Mouse (Mus musculus): ENCODE measurements around the gene Tfec. TPM values are rescaled to one million over a fixed set of nuclear protein-coding genes. Genes with fewer than 3 reads are reported as not detected.

The Tfec gene
- polyA plus RNA-seq, 1 experiment from 2014 or later, result 10.2 TPM

DNA sequence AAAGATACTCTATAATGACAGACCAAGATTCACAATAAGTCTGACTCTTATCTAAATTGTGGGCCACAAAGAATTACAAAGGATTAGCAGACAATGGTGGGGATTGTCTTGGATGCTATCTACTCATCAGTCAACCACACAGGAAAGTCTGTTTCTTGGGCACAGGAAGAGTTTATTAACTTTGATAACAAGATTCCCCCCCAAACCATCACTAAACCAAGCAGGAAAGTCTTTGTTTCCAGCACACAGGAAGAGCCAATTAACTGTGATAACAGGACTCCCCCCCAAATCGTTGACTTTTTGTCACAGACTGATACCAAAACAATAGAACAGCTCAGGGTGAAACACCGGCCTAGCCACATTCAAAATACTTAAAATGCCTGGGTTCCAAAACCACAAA, 28.2 kb downstream of the Tfec start:
- Histone ChIP-seq H3K9ac (ENCODE audit: low read length) (no peak overlapping the region), H3K4me1 (ENCODE audit: control insufficient read depth, insufficient read depth, low read length) (no peaks in the 10 kb centered on the region), H3K36me3 (ENCODE audit: control insufficient read depth, insufficient read depth, low read length) (no peaks in the 10 kb centered on the region), H3K27ac (ENCODE audit: low read length) (no peak overlapping the region), H3K4me3 (replicated peaks; ENCODE audit: low read length) (no peak overlapping the region), H3K27me3 (ENCODE audit: control insufficient read depth, insufficient read depth, low read length) (no peaks in the 10 kb centered on the region), H3K9me3 (replicated peaks; ENCODE audit: control insufficient read depth, low read length) (no peaks in the 10 kb centered on the region), H3K4me2 (ENCODE audit: low read depth, low read length) (no peak overlapping the region)
- 43% methylated on average over 2 of the region's 2 CpGs for WGBS
- no peak for ATAC-seq (ENCODE audit: insufficient read depth, low FRiP score)

DNA sequence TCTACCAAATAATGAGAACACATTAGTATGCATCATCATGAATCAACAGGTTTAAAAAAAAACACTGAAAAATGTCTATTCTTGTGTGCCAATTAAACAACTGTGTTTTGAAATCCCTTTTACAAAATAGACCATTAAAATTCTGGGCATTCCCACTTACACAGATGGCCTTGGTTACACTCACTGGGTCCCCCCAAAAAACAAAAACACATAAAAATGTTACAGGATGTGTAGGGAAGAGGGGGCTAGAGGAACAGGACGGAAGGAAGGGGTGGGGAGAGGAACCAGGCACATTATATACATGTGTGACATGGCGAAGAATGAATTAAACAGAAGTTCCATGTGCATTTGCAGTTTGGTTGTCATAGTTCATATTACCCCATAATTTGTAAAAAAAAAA, 29.9 kb downstream of the Tfec start:
- no peaks in the 10 kb centered on the region for H3K27me3 ChIP-seq (ENCODE audit: control insufficient read depth, insufficient read depth, low read length)
- no peak overlapping the region for H3K4me3 ChIP-seq (replicated peaks; ENCODE audit: low read length)
- no peak overlapping the region for H3K9ac ChIP-seq (ENCODE audit: low read length)
- H3K4me1 ChIP-seq (ENCODE audit: control insufficient read depth, insufficient read depth, low read length), result no peaks in the 10 kb centered on the region
- H3K4me2 ChIP-seq (ENCODE audit: low read depth, low read length), result no peak overlapping the region
- H3K36me3 ChIP-seq (ENCODE audit: control insufficient read depth, insufficient read depth, low read length), result no peaks in the 10 kb centered on the region
- ATAC-seq (ENCODE audit: insufficient read depth, low FRiP score), result no peak
- 77% methylated on average over 2 of the region's 2 CpGs for WGBS
- H3K9me3 ChIP-seq (replicated peaks; ENCODE audit: control insufficient read depth, low read length), result no peaks in the 10 kb centered on the region
- no peak overlapping the region for H3K27ac ChIP-seq (ENCODE audit: low read length)

DNA sequence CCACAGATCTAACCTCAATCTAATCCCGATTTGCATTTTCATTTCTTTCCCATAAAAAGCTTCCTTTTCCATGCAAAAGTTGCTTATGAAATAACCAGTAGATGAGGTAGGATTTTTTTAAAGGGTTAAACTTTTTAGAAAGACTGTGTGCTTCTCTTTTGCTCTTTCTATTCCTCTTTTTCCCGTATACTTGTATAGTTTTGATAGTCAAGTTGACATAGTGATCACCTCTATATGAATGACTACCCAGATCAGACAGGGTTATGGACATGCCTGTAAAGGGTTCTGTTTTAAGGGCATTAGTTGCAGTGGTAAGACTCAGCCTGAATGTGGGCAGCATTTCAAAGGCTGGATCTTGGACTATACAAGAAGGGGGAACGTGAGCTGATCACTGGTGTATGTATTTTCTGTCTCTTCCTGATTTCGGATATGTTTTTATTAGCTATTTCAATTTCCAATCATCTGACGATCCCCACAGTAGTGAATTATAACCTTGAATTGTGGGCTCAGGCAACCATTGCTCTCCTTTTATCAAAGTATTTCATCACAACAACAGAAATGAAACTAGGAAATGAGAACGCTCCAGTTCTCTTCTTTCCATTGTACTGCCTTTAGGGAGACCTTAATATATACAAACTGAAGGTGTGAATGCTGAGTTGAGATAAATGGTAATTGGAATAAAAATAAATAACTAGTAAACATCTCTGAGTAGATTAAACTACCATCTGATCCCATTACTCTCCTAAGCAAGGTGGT, 35.3 kb downstream of the Tfec start:
- Histone ChIP-seq H3K4me1 (ENCODE audit: control insufficient read depth, insufficient read depth, low read length) (no peaks in the 10 kb centered on the region), H3K27ac (ENCODE audit: low read length) (no peak overlapping the region), H3K27me3 (ENCODE audit: control insufficient read depth, insufficient read depth, low read length) (no peaks in the 10 kb centered on the region), H3K9me3 (replicated peaks; ENCODE audit: control insufficient read depth, low read length) (no peaks in the 10 kb centered on the region), H3K4me3 (replicated peaks; ENCODE audit: low read length) (no peak overlapping the region), H3K4me2 (ENCODE audit: low read depth, low read length) (no peak overlapping the region), H3K9ac (ENCODE audit: low read length) (no peak overlapping the region), H3K36me3 (ENCODE audit: control insufficient read depth, insufficient read depth, low read length) (no peaks in the 10 kb centered on the region)
- WGBS, result 88% methylated on average over 6 of the region's 6 CpGs
- ATAC-seq (ENCODE audit: insufficient read depth, low FRiP score), result no peak

DNA sequence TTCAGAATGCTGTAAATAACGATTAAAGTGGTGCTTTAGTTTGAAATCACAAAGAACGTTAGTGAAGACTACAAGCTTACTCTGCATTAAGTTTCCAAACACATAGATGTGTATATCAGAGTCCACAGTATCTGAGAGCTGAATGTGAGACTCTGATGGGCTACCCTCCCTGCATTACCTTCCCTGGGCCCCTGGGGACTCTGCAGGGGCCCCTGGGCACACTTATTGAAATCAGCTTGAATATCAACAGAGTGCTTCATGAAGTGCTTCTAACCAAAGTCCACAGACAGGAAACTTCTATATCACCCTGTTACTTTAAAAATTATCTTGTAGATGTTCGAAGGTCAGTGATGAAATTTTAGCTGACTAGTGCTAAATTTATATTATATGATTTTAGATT, 36.2 kb downstream of the Tfec start:
- H3K27me3 ChIP-seq (ENCODE audit: control insufficient read depth, insufficient read depth, low read length), result no peaks in the 10 kb centered on the region
- H3K4me3 ChIP-seq (replicated peaks; ENCODE audit: low read length), result no peak overlapping the region
- no peak for ATAC-seq (ENCODE audit: insufficient read depth, low FRiP score)
- H3K9me3 ChIP-seq (replicated peaks; ENCODE audit: control insufficient read depth, low read length), result no peaks in the 10 kb centered on the region
- H3K9ac ChIP-seq (ENCODE audit: low read length), result no peak overlapping the region
- H3K36me3 ChIP-seq (ENCODE audit: control insufficient read depth, insufficient read depth, low read length), result no peaks in the 10 kb centered on the region
- no peaks in the 10 kb centered on the region for H3K4me1 ChIP-seq (ENCODE audit: control insufficient read depth, insufficient read depth, low read length)
- 86% methylated on average over 3 of the region's 3 CpGs for WGBS
- no peak overlapping the region for H3K27ac ChIP-seq (ENCODE audit: low read length)
- H3K4me2 ChIP-seq (ENCODE audit: low read depth, low read length), result no peak overlapping the region

DNA sequence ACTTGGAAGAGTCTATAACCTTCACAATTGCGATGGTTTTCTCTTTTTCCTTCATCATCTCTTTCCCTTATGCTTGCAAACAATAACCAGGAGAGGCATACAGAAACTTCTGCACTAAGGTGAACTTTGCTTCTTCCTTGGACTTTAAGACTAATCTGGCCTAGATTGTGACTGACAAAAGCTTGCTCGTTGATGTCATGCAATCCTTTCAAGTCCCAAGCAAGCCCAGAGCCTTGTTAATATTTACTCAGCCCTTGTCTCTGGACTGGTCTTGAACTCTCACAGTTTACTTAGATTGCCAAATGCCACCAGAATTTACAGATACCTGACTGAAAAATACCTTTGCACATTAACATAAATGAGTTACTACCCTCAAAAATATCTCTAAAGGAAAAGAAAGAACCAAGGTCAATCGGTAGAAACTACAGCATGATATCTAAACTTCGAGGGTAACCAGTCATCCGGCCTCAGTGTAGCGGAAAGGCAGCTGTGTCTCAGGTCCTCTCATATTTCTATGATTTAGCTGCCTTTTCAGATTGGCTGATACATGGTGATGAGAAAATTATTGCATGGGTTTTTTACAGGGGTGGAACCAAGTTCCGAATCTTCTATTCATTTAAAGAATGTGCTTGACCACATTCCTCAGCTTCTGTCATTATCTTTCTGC, 42.2 kb downstream of the Tfec start:
- Histone ChIP-seq H3K4me1 (ENCODE audit: control insufficient read depth, insufficient read depth, low read length) (no peaks in the 10 kb centered on the region), H3K4me3 (replicated peaks; ENCODE audit: low read length) (no peak overlapping the region), H3K27me3 (ENCODE audit: control insufficient read depth, insufficient read depth, low read length) (no peaks in the 10 kb centered on the region), H3K27ac (ENCODE audit: low read length) (no peak overlapping the region), H3K4me2 (ENCODE audit: low read depth, low read length) (no peak overlapping the region), H3K9ac (ENCODE audit: low read length) (no peak overlapping the region), H3K36me3 (ENCODE audit: control insufficient read depth, insufficient read depth, low read length) (no peaks in the 10 kb centered on the region), H3K9me3 (replicated peaks; ENCODE audit: control insufficient read depth, low read length) (no peaks in the 10 kb centered on the region)
- WGBS, result 65% methylated on average over 7 of the region's 7 CpGs
- peak; percentile 75 for ATAC-seq (ENCODE audit: insufficient read depth, low FRiP score)

DNA sequence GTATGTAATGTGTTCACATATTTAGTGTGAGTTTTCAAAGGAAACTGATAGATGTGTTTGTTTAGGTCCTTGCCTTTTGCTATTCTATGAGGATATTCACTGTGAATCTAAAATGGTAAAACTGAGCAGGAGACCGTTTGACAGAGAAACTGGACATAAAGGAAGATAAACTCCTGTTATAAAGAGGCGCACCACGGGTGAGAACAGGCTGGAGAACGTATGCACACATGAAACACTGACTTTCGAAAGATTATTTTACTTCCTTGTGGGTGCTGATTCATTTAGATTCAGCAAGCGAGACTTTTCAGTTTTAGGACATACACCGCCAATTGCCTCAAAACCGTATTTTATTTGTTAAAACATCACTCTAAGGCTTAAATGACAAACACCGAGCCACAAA, 43.3 kb downstream of the Tfec start:
- WGBS, result 65% methylated on average over 9 of the region's 9 CpGs
- Histone ChIP-seq H3K36me3 (ENCODE audit: control insufficient read depth, insufficient read depth, low read length) (no peaks in the 10 kb centered on the region), H3K4me2 (ENCODE audit: low read depth, low read length) (no peak overlapping the region), H3K4me3 (replicated peaks; ENCODE audit: low read length) (no peak overlapping the region), H3K27ac (ENCODE audit: low read length) (no peak overlapping the region), H3K9ac (ENCODE audit: low read length) (no peak overlapping the region), H3K27me3 (ENCODE audit: control insufficient read depth, insufficient read depth, low read length) (no peaks in the 10 kb centered on the region), H3K9me3 (replicated peaks; ENCODE audit: control insufficient read depth, low read length) (no peaks in the 10 kb centered on the region), H3K4me1 (ENCODE audit: control insufficient read depth, insufficient read depth, low read length) (no peaks in the 10 kb centered on the region)
- ATAC-seq (ENCODE audit: insufficient read depth, low FRiP score), result no peak

DNA sequence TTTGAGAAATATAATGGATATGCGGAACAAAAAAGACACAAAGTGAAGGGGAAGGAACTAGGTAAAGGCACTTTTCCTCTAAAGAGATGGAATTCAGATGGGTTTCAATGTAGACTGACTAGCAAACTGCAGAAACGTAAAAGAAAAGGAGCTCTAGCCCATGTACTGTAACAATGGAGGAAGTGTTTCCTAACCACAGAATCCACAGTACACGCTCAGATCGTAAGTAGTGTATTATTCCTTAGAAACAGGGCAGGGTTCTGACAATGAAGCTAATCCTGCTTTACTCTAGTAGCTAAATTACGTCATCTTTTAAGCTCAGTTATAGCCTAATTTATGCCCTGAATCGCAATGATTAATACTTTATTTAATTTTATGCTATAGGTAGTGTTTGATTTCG, 51.7 kb downstream of the Tfec start:
- H3K4me2 ChIP-seq (ENCODE audit: low read depth, low read length), result no peak overlapping the region
- no peak overlapping the region for H3K27ac ChIP-seq (ENCODE audit: low read length)
- H3K9ac ChIP-seq (ENCODE audit: low read length), result no peak overlapping the region
- no peaks in the 10 kb centered on the region for H3K27me3 ChIP-seq (ENCODE audit: control insufficient read depth, insufficient read depth, low read length)
- H3K36me3 ChIP-seq (ENCODE audit: control insufficient read depth, insufficient read depth, low read length), result no peaks in the 10 kb centered on the region
- WGBS, result 82% methylated on average over 7 of the region's 7 CpGs
- no peaks in the 10 kb centered on the region for H3K4me1 ChIP-seq (ENCODE audit: control insufficient read depth, insufficient read depth, low read length)
- no peak overlapping the region for H3K4me3 ChIP-seq (replicated peaks; ENCODE audit: low read length)
- ATAC-seq (ENCODE audit: insufficient read depth, low FRiP score), result no peak
- no peaks in the 10 kb centered on the region for H3K9me3 ChIP-seq (replicated peaks; ENCODE audit: control insufficient read depth, low read length)

DNA sequence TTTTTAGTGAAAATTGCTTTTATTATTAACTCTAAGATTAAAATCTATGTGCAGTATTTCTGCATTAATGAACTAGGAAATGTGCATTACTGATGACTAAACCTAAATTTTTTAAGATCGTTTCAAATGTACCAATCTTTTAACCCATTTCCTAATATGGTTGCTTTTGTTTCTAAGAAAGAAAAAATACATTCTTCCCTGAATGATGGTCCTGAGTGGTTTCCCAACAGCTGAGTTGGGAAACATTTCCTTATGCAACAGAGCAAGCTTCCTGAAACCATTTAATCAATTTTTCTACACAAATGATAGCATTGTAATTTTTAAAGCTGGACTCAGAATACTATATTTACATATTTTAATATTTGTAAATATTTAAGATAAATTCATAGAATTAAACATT, 62.6 kb downstream of the Tfec start:
- WGBS, result 77% methylated on average over 1 of the region's 1 CpGs

DNA sequence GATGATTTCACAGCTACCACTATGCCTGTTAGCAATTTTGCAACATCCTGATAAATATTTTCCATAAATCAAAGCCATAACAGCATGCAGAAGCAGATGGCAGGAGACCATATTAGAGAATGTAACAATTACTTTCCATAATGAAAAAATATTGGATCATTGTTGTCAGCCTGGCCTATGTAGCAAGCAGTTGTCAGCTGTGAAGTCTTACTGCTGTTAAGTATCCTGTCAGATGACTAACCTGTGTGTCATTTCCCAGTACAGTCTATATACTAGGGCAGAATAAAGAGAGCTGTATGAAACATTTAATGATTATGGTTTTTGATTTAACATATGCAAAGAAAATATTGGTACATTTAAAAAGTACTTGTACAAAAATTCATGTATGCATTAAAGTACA, 69.9 kb downstream of the Tfec start:
- Histone ChIP-seq H3K4me3 (replicated peaks; ENCODE audit: low read length) (no peak overlapping the region), H3K9ac (ENCODE audit: low read length) (no peak overlapping the region), H3K27me3 (ENCODE audit: control insufficient read depth, insufficient read depth, low read length) (no peaks in the 10 kb centered on the region), H3K4me1 (ENCODE audit: control insufficient read depth, insufficient read depth, low read length) (no peaks in the 10 kb centered on the region), H3K4me2 (ENCODE audit: low read depth, low read length) (no peak overlapping the region), H3K36me3 (ENCODE audit: control insufficient read depth, insufficient read depth, low read length) (no peaks in the 10 kb centered on the region), H3K9me3 (replicated peaks; ENCODE audit: control insufficient read depth, low read length) (no peaks in the 10 kb centered on the region), H3K27ac (ENCODE audit: low read length) (no peak overlapping the region)
- no peak for ATAC-seq (ENCODE audit: insufficient read depth, low FRiP score)

More for the DNA sequence above, 62.6 kb downstream of the Tfec start:
- H3K4me1 ChIP-seq (ENCODE audit: control insufficient read depth, insufficient read depth, low read length), result no peaks in the 10 kb centered on the region
- H3K27me3 ChIP-seq (ENCODE audit: control insufficient read depth, insufficient read depth, low read length), result no peaks in the 10 kb centered on the region
- no peak overlapping the region for H3K9ac ChIP-seq (ENCODE audit: low read length)
- no peak overlapping the region for H3K4me2 ChIP-seq (ENCODE audit: low read depth, low read length)
- H3K36me3 ChIP-seq (ENCODE audit: control insufficient read depth, insufficient read depth, low read length), result no peaks in the 10 kb centered on the region
- H3K27ac ChIP-seq (ENCODE audit: low read length), result no peak overlapping the region
- no peak for ATAC-seq (ENCODE audit: insufficient read depth, low FRiP score)
- no peak overlapping the region for H3K4me3 ChIP-seq (replicated peaks; ENCODE audit: low read length)
- no peaks in the 10 kb centered on the region for H3K9me3 ChIP-seq (replicated peaks; ENCODE audit: control insufficient read depth, low read length)

All from stomach, embryonic 16.5 days (tissue).